Mouse (Mus musculus) olfactory bulb, adult 2 months (tissue): Measurements from ENCODE around the gene Rasgef1c.

Experiments
- CTCF ChIP-seq: fragments of 200-500 bp; IDR thresholded peaks from 2 replicates; pipeline ENCODE4 v1.5.1; 2012; ENCODE audit warnings: low read depth, mild to moderate bottlenecking, low read length, moderate library complexity; ENCODE audit not compliant: insufficient read depth
- POLR2A ChIP-seq: fragments of 200-500 bp; IDR thresholded peaks from 2 replicates; pipeline ENCODE4 v1.6.1; 2012; ENCODE audit warnings: mild to moderate bottlenecking, low read depth, low read length, moderate library complexity; ENCODE audit not compliant: insufficient read depth

DNA sequence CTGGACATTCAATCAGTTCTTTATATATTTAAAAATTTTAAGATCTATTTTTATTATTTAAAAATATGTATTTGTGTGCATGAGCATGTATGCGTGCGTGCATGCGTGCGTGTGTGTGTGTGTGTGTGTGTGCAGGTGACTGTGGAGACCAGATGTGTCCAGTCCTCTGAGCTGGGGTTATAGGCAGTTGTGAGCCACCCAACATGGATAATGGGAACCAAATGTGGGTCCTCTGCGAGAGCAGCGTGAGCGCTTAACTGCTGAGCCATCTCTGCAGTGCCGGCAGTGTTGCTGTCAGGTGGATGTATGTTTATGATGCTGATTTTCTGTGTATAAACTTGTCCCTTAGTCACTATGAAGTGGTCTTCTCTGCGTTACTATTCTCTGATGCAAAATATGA, 21.9 kb downstream of the Rasgef1c start:
- no peak for TF ChIP-seq CTCF
- no peak for TF ChIP-seq POLR2A
